ENCODE assay signal across 13 mouse cellular contexts in the genomic region with DNA sequence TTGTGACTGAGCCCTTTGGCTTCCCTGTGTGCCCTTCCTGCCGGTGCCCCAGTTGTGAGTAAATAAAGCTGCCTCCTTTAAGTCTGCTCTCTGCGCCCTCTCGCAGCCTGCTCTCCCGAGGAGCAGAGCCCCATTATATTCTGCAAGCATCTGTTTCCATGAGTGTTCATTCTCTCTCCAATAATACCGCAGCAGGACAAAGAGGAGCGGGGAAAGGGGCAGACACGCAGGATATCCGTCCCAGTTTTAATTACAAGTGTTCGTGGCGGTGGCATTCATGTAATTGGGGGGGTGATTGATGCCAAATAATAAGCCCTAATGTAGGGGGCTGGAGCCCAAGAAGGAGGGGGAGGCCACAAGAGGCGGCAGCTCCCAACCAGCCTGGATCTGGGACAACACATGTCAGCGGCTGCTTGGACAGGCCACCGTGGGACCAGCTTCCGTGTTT.
A peak's percentile ranks its signal among the peaks of the same experiment; 100 is the strongest.
DNase-seq lines count a peak whose midpoint lies in the region; ATAC-seq lines count a peak whose summit lies in the region.
"Had no signal": no experiment of that assay in that cellular context is flagged by ENCODE, and none has a peak within 500 bp of the region (broad histone marks: within the 10 kb centered on the region; RNA-seq: fewer than 3 reads in every experiment).

No protein-coding gene starts in this region.

- no peaks in the 10 kb centered on the region for H3K4me1 ChIP-seq in megakaryocyte, embryonic 14.5 days
- peaks cover 19% of the 10 kb centered on the region for H3K4me1 ChIP-seq in hindbrain, embryonic 10.5 days (replicated peaks)
- peaks cover 16% of the 10 kb centered on the region; the same call in 1 of the 2 replicates for H3K4me1 ChIP-seq in midbrain, embryonic 10.5 days
- no peaks in the 10 kb centered on the region for H3K4me1 ChIP-seq in liver, embryonic 12.5 days

- ATAC-seq in megakaryocyte, adult 5-6 weeks (ENCODE audit: poor library complexity, severe bottlenecking), result no peak
- no peak for ATAC-seq in liver, embryonic 12.5 days
- ATAC-seq: intestine, postnatal 0 days had no signal

- no peaks in the 10 kb centered on the region for H3K27me3 ChIP-seq in megakaryocyte, embryonic 14.5 days (replicated peaks)
- H3K27me3 ChIP-seq in hindbrain, embryonic 10.5 days (ENCODE audit: insufficient read depth, poor library complexity, severe bottlenecking), result peaks cover 8% of the 10 kb centered on the region; the same call in 1 of the 2 replicates
- no peaks in the 10 kb centered on the region for H3K27me3 ChIP-seq in midbrain, embryonic 10.5 days (ENCODE audit: low read depth, poor library complexity, severe bottlenecking)
- H3K27me3 ChIP-seq in liver, embryonic 12.5 days (replicated peaks), result 0 out of 2 replicates have a peak, but pooled peaks cover 3% of the 10 kb centered on the region

- no peaks in the 10 kb centered on the region for H3K36me3 ChIP-seq in megakaryocyte, embryonic 14.5 days (replicated peaks; ENCODE audit: low read length)
- no peaks in the 10 kb centered on the region for H3K36me3 ChIP-seq in hindbrain, embryonic 10.5 days
- H3K36me3 ChIP-seq in midbrain, embryonic 10.5 days, result no peaks in the 10 kb centered on the region
- H3K36me3 ChIP-seq in liver, embryonic 12.5 days, result no peaks in the 10 kb centered on the region

- H3K4me2 ChIP-seq in liver, embryonic 12.5 days, result no peak overlapping the region

- H3K27ac ChIP-seq in hindbrain, embryonic 10.5 days, result peak overlapping the region; percentile 53
- peak overlapping the region; percentile 33; the same call in 1 of the 2 replicates for H3K27ac ChIP-seq in midbrain, embryonic 10.5 days (replicated peaks)
- H3K27ac ChIP-seq in liver, embryonic 12.5 days, result no peak overlapping the region

- H3K9me3 ChIP-seq in megakaryocyte, embryonic 14.5 days, result peaks cover 51% of the 10 kb centered on the region
- no peaks in the 10 kb centered on the region for H3K9me3 ChIP-seq in hindbrain, embryonic 10.5 days
- no peaks in the 10 kb centered on the region for H3K9me3 ChIP-seq in midbrain, embryonic 10.5 days (replicated peaks)
- no peaks in the 10 kb centered on the region for H3K9me3 ChIP-seq in liver, embryonic 12.5 days (replicated peaks)

- H3K4me3 ChIP-seq in megakaryocyte, embryonic 14.5 days (replicated peaks), result peak overlapping the region; percentile 10
- no peak overlapping the region for H3K4me3 ChIP-seq in hindbrain, embryonic 10.5 days
- H3K4me3 ChIP-seq in midbrain, embryonic 10.5 days, result no peak overlapping the region
- no peak overlapping the region for H3K4me3 ChIP-seq in liver, embryonic 12.5 days

- H3K9ac ChIP-seq in liver, embryonic 12.5 days, result no peak overlapping the region

- DNase-seq in hindbrain, embryonic 10.5 days (ENCODE audit: low spot score), result no peak
- DNase-seq in midbrain, embryonic 10.5 days (ENCODE audit: low spot score), result no peak
- DNase-seq in retina, embryonic 14.5 days (ENCODE audit: low spot score), result peak; percentile 60
- no peak for DNase-seq in right cerebral cortex, adult 18-20 months
- DNase-seq in cerebellum, postnatal 14 days, result no peak
- DNase-seq: cerebellum, postnatal 25 days; gastrocnemius, postnatal 14 days; kidney, postnatal 4 days; lung, adult 18-20 months had no signal

- WGBS in hindbrain, embryonic 10.5 days, result 52% methylated on average over 14 of the region's 14 CpGs
- 69% methylated on average over 14 of the region's 14 CpGs for WGBS in midbrain, embryonic 10.5 days
- WGBS in liver, embryonic 12.5 days (ENCODE audit: insufficient replicate concordance), result 70% methylated on average over 14 of the region's 14 CpGs
